Mouse (Mus musculus): Measurements from ENCODE around the gene Gm17581. TPM values are rescaled to one million over a fixed set of nuclear protein-coding genes. Genes with fewer than 3 reads are reported as not detected.

The Gm17581 gene
- total RNA-seq, 2 experiments from 2014 or later = not detected

GRCm38 (mm10) chr2:155693136-155693535, 42.5 kb downstream of the Gm17581 start:
- intact Hi-C loops (cut with DNase I) = no loop called here
- DNase-seq = no peak

- intact Hi-C loops (cut with DNase I) = loop anchor here (2.0 kb wide), 1 partner anchor 17 kb away; no protein-coding TSS in a partner anchor
- peak; percentile 98 to 99 for DNase-seq
Measured at GRCm38 (mm10) chr2:155691723-155692493, 43.8 kb downstream of the Gm17581 start, which contains the start of gene Trpc4ap. Gene Trpc4ap, minus strand, starts transcription at chr2:155692384.

GRCm38 (mm10) chr2:155691336-155691722, 44.3 kb downstream of the Gm17581 start:
- peak in 1 of 2 experiments; percentile 17 for DNase-seq
- intact Hi-C loops (cut with DNase I) = loop anchor here (2.0 kb wide), 1 partner anchor 17 kb away; no protein-coding TSS in a partner anchor

- intact Hi-C loops (cut with DNase I) = no loop called here
- no peak for DNase-seq
Measured at GRCm38 (mm10) chr2:155689211-155689610, 46.5 kb downstream of the Gm17581 start.

GRCm38 (mm10) chr2:155687746-155688145, 47.9 kb downstream of the Gm17581 start:
- intact Hi-C loops (cut with DNase I) = no loop called here
- DNase-seq = no peak

GRCm38 (mm10) chr2:155686572-155686971, 49.1 kb downstream of the Gm17581 start:
- intact Hi-C loops (cut with DNase I) = no loop called here
- no peak for DNase-seq

Other genes starting within 250 kb of the Gm17581 start
- 10 to 100 TPM; 26.8 to 27.8 TPM for gene Acss2, start 217.9 kb downstream of the Gm17581 start, total RNA-seq (2021)
- gene Ggt7, start 217.6 kb downstream of the Gm17581 start, total RNA-seq (2021) = 1 to 10 TPM in 1 of 2 experiments, under 1 TPM in 1; 0.98 to 1.8 TPM
- gene Gss, start 143.1 kb downstream of the Gm17581 start, total RNA-seq (2021) = 10 to 100 TPM; 14.1 to 17.7 TPM
- 10 to 100 TPM; 47.8 to 56.4 TPM for gene Myh7b, start 124.7 kb downstream of the Gm17581 start, total RNA-seq (2021)
- gene Trpc4ap, start 43.5 kb downstream of the Gm17581 start, total RNA-seq (2021) = 10 to 100 TPM; 83.1 to 89.9 TPM
- gene Edem2, start 6.4 kb downstream of the Gm17581 start, total RNA-seq (2021) = 10 to 100 TPM; 11.1 to 12.3 TPM
- 1 to 10 TPM; 4.3 to 6.8 TPM for gene Procr, start 15.3 kb upstream of the Gm17581 start, total RNA-seq (2021)
- gene Mmp24, start 39.5 kb upstream of the Gm17581 start, total RNA-seq (2021) = under 1 TPM in 1 of 2 experiments, not detected in 1; 0.07 TPM
- 10 to 100 TPM; 16.3 to 16.8 TPM for gene BC029722, start 83.6 kb upstream of the Gm17581 start, total RNA-seq (2021)
- gene Eif6, start 91.1 kb upstream of the Gm17581 start, total RNA-seq (2021) = 10 to 100 TPM; 77.5 to 79.5 TPM
- gene Fam83c, start 99.0 kb upstream of the Gm17581 start, total RNA-seq (2021) = not detected
- gene Uqcc1, start 194.4 kb upstream of the Gm17581 start, total RNA-seq (2021) = 100 to 1,000 TPM; 184 to 197 TPM
- gene Gm15557, start 204.9 kb upstream of the Gm17581 start, total RNA-seq (2021) = not detected
- gene Gdf5, start 209.5 kb upstream of the Gm17581 start, total RNA-seq (2021) = not detected
- 10 to 100 TPM in 1 of 2 experiments, 1 to 10 TPM in 1; 8.8 to 11.1 TPM for gene Cep250, start 220.6 kb upstream of the Gm17581 start, total RNA-seq (2021)